ENCODE assay signal across 9 mouse cellular contexts in the genomic region with DNA sequence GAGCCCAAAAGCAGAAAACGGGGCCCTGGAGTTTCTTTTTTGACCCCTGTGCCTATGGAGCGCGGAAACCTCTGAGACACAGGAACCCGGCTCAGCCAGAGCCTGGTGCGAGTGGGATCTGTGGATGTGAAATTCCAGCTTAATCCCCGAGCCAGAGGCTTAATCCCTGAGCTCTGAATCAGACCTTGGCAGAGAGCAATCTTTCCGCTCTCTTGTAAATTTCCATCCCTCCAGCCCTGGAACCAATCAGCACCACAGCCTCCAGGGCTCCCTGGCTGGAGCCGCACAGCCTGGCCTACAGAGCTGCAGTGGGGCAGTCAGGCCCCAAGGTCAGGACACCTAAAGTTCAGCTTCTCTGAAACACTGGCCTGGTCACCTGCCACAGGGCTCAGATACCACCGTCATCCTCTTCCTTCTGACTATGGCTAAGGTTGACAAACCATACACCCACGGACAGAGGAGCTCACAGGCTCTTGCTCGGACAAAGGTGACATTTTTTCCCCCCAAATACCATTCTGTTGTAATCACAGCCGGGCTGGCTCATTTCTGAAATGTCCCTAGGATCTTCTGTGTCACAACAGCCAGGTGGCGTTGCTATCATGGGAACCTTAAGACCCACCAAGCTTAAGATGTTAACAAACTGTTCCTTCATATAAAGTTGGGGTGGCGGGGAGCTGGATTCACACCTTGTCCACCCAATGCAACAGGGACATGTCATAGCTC.
A peak's percentile ranks its signal among the peaks of the same experiment; 100 is the strongest.
DNase-seq lines count a peak whose midpoint lies in the region; ATAC-seq and TF ChIP-seq lines count a peak whose summit lies in the region.
"Had no signal": no experiment of that assay in that cellular context is flagged by ENCODE, and none has a peak within 500 bp of the region (broad histone marks: within the 10 kb centered on the region; RNA-seq: fewer than 3 reads in every experiment).

No protein-coding gene starts in this region.

- no peak overlapping the region for H3K4me2 ChIP-seq in midbrain, embryonic 14.5 days (ENCODE audit: low read length)
- no peak overlapping the region for H3K4me2 ChIP-seq in midbrain, embryonic 13.5 days (replicated peaks)
- H3K4me2 ChIP-seq in embryonic facial prominence, embryonic 15.5 days (replicated peaks), result no peak overlapping the region
- H3K4me2 ChIP-seq in stomach, postnatal 0 days (replicated peaks; ENCODE audit: low read depth), result no peak overlapping the region
- H3K4me2 ChIP-seq: hindbrain, embryonic 15.5 days had no signal

- H3K4me1 ChIP-seq in midbrain, embryonic 14.5 days (ENCODE audit: control insufficient read depth, insufficient read depth, low read length), result 0 out of 2 replicates have a peak, but pooled peaks cover 7% of the 10 kb centered on the region
- peaks cover 5% of the 10 kb centered on the region; the same call in 1 of the 2 replicates for H3K4me1 ChIP-seq in midbrain, embryonic 13.5 days (replicated peaks)
- H3K4me1 ChIP-seq in embryonic facial prominence, embryonic 15.5 days, result peaks cover 38% of the 10 kb centered on the region
- no peaks in the 10 kb centered on the region for H3K4me1 ChIP-seq in stomach, postnatal 0 days (replicated peaks; ENCODE audit: control insufficient read depth, insufficient read depth)

- H3K9me3 ChIP-seq in midbrain, embryonic 14.5 days (ENCODE audit: control insufficient read depth, low read length), result no peaks in the 10 kb centered on the region
- H3K9me3 ChIP-seq in midbrain, embryonic 13.5 days, result no peaks in the 10 kb centered on the region
- H3K9me3 ChIP-seq in embryonic facial prominence, embryonic 15.5 days (replicated peaks), result no peaks in the 10 kb centered on the region
- no peaks in the 10 kb centered on the region for H3K9me3 ChIP-seq in stomach, postnatal 0 days (ENCODE audit: control insufficient read depth, low read length)
- H3K9me3 ChIP-seq: hindbrain, embryonic 15.5 days had no signal

- no peaks in the 10 kb centered on the region for H3K36me3 ChIP-seq in midbrain, embryonic 14.5 days (ENCODE audit: control insufficient read depth, insufficient read depth, low read length)
- H3K36me3 ChIP-seq in midbrain, embryonic 13.5 days, result no peaks in the 10 kb centered on the region
- no peaks in the 10 kb centered on the region for H3K36me3 ChIP-seq in embryonic facial prominence, embryonic 15.5 days
- H3K36me3 ChIP-seq in stomach, postnatal 0 days (ENCODE audit: control insufficient read depth, insufficient read depth, low read length), result no peaks in the 10 kb centered on the region
- H3K36me3 ChIP-seq: hindbrain, embryonic 15.5 days had no signal

- H3K27me3 ChIP-seq in midbrain, embryonic 14.5 days (ENCODE audit: control insufficient read depth, insufficient read depth, low read length), result no peaks in the 10 kb centered on the region
- no peaks in the 10 kb centered on the region for H3K27me3 ChIP-seq in midbrain, embryonic 13.5 days
- no peaks in the 10 kb centered on the region for H3K27me3 ChIP-seq in embryonic facial prominence, embryonic 15.5 days
- H3K27me3 ChIP-seq in stomach, postnatal 0 days (ENCODE audit: control insufficient read depth, insufficient read depth, low read length), result no peaks in the 10 kb centered on the region

- H3K4me3 ChIP-seq in midbrain, embryonic 14.5 days (replicated peaks; ENCODE audit: low read depth, low read length), result no peak overlapping the region
- H3K4me3 ChIP-seq in midbrain, embryonic 13.5 days (replicated peaks), result no peak overlapping the region
- H3K4me3 ChIP-seq in embryonic facial prominence, embryonic 15.5 days (replicated peaks), result no peak overlapping the region
- no peak overlapping the region for H3K4me3 ChIP-seq in stomach, postnatal 0 days (ENCODE audit: low read depth, low read length)
- H3K4me3 ChIP-seq: hindbrain, embryonic 15.5 days had no signal

- H3K9ac ChIP-seq in midbrain, embryonic 14.5 days (replicated peaks; ENCODE audit: low read length), result no peak overlapping the region
- no peak overlapping the region for H3K9ac ChIP-seq in midbrain, embryonic 13.5 days (replicated peaks)
- H3K9ac ChIP-seq in embryonic facial prominence, embryonic 15.5 days, result no peak overlapping the region
- no peak overlapping the region for H3K9ac ChIP-seq in stomach, postnatal 0 days (ENCODE audit: low read length)
- H3K9ac ChIP-seq: hindbrain, embryonic 15.5 days had no signal

- ATAC-seq in midbrain, embryonic 14.5 days (ENCODE audit: low FRiP score, low TSS enrichment), result no peak
- ATAC-seq in midbrain, embryonic 13.5 days, result no peak
- peak; percentile 82 for ATAC-seq in embryonic facial prominence, embryonic 15.5 days (ENCODE audit: insufficient number of reproducible peaks, low FRiP score, low TSS enrichment, low read depth)
- ATAC-seq in stomach, postnatal 0 days (ENCODE audit: low FRiP score, low TSS enrichment), result peak; percentile 85; the same call in 1 of the 2 replicates
- ATAC-seq in granulocyte monocyte progenitor cell, adult 5-6 weeks (replicated peaks; ENCODE audit: poor library complexity, severe bottlenecking), result no peak

- H3K27ac ChIP-seq in midbrain, embryonic 14.5 days (replicated peaks; ENCODE audit: low read depth, low read length), result no peak overlapping the region
- H3K27ac ChIP-seq in midbrain, embryonic 13.5 days, result no peak overlapping the region
- peak overlapping the region; percentile 85 for H3K27ac ChIP-seq in embryonic facial prominence, embryonic 15.5 days (replicated peaks)
- peak overlapping the region; percentile 76 for H3K27ac ChIP-seq in stomach, postnatal 0 days (replicated peaks)
- H3K27ac ChIP-seq: hindbrain, embryonic 15.5 days had no signal

- 60% methylated on average over 14 of the region's 14 CpGs for WGBS in midbrain, embryonic 14.5 days
- WGBS in midbrain, embryonic 13.5 days, result 62% methylated on average over 14 of the region's 14 CpGs
- 47% methylated on average over 14 of the region's 14 CpGs for WGBS in embryonic facial prominence, embryonic 15.5 days
- 55% methylated on average over 14 of the region's 14 CpGs for WGBS in stomach, postnatal 0 days

- TF ChIP-seq EP300 in stomach, postnatal 0 days (optimal IDR thresholded peaks at IDR 0.05), result no peak

- TF ChIP-seq CTCF in stomach, postnatal 0 days (IDR thresholded peaks at IDR 0.05; ENCODE audit: low read depth), result peak; percentile 16; the same call in 1 of the 2 replicates

- peak; percentile 51 for DNase-seq in midbrain, embryonic 14.5 days
- peak; percentile 65 for DNase-seq in heart, postnatal 4 days
- peak; percentile 37 for DNase-seq in stomach, postnatal 0 days (ENCODE audit: low spot score)
- no peak for DNase-seq in retina, postnatal 1 day
- DNase-seq in spleen, adult 12 weeks (ENCODE audit: low spot score), result no peak

Comparison
In these comparisons a context has a peak if more than half of its experiments do, and no peak if none do; other contexts are left out.
1. ATAC-seq: peak in embryonic facial prominence, embryonic 15.5 days (single experiment) and stomach, postnatal 0 days (single experiment); none in midbrain, embryonic 14.5 days (single experiment), midbrain, embryonic 13.5 days (single experiment) and granulocyte monocyte progenitor cell, adult 5-6 weeks (single experiment).
2. DNase-seq: peak in midbrain, embryonic 14.5 days (single experiment), heart, postnatal 4 days (single experiment) and stomach, postnatal 0 days (single experiment); none in retina, postnatal 1 day (single experiment) and spleen, adult 12 weeks (single experiment).
3. H3K27ac ChIP-seq: peak in embryonic facial prominence, embryonic 15.5 days (single experiment) and stomach, postnatal 0 days (single experiment); none in midbrain, embryonic 14.5 days (single experiment) and midbrain, embryonic 13.5 days (single experiment).